Mouse (Mus musculus) thymus, postnatal 4 days (tissue): Measurements from ENCODE around the gene Tab3.

ENCODE experiments used
- DNase-seq: peaks from one replicate; pipeline ENCODE4 v3.0.0; 2021

Tab3 gene

GRCm38 (mm10) chrX:85573532-85574181 lies at the start of gene Tab3:
Gene Tab3 (plus strand): TSS chrX:85574022.
- DNase-seq = peak; percentile 94

DNA sequence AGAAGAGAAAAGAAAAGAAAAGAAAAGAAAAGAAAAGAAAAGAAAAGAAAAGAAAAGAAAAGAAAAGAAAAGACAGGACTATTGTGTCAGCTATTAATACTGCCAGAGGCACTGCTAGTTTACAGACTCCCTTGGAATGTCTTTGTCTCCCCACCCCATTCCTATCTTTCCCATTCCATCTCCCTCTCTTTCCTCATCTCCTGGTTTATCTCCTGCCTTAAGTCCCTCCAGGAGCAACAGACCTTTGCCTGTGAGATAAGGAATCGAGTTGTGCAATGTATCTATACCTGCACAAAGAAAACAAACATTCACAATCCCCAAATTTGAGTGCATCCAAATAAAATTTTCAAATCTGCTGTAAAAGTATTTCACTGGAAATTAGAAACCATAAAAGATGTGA lies 48.3 kb upstream of the Tab3 start:
- no peak for DNase-seq

- no peak for DNase-seq
These were observed 47.4 kb upstream of the Tab3 start for GRCm38 (mm10) chrX:85526263-85527019.

GRCm38 (mm10) chrX:85558931-85559330 lies 14.9 kb upstream of the Tab3 start:
- DNase-seq = no peak

DNA sequence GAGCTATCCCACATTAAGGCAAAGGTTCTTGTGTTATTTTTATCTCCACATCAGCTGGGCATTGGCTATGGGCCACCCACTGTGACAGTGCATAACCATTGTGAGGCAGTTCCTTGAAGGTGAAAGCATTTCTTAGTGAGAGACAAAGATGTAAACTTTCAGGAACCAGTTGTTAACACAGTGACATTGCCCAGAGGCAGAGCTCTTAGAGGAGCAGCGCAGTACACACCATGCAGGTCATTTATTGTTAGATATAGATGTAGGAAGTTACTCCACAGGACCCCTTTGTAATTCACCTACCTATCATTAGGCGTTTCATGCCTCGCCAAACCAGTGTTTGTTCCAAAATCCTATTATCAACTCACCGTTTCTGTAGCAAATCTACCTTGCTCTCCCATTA lies 7.6 kb upstream of the Tab3 start:
- DNase-seq = no peak

DNA sequence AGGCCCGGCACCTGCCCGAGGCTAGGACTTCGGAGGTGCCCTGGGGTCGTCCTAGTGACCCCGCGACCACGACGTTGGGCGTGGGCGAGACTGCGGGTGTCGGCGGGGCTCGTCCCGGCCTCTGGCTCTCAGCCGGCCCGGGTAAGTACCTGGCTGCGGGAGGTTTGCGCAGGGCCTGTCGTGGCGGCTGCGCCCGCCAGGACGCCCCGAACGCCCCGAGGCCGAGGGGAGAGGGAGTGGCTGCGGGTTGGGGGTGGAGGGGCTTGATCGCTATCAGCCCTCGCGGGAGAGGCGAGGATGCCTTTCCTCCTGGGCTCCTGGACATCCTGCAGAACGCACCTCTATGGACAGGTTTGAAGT lies 340 bp downstream of the Tab3 start:
- peak; percentile 54 for DNase-seq

DNA sequence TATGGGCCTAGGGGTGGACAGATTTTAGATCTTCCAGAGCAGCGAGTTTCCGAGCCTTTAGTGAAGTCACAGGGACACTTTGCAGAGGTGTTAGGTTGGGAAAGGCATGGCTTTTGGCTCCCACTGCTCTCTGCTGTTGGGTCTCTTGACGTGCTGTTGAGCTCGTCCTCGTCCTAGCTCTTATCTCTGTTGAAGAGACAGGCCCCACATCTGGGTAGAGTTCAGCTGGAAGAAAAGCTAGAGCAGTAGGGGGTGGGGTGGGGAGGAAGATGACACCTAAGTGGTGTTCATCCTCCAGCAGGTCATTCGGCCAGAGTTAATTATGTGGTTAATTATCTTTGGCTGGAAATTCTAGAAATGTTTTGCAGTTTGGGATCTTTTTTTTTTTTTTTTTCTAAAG lies 2.5 kb downstream of the Tab3 start:
- no peak for DNase-seq

GRCm38 (mm10) chrX:85580768-85581167 lies 6.9 kb downstream of the Tab3 start:
- DNase-seq = no peak

DNA sequence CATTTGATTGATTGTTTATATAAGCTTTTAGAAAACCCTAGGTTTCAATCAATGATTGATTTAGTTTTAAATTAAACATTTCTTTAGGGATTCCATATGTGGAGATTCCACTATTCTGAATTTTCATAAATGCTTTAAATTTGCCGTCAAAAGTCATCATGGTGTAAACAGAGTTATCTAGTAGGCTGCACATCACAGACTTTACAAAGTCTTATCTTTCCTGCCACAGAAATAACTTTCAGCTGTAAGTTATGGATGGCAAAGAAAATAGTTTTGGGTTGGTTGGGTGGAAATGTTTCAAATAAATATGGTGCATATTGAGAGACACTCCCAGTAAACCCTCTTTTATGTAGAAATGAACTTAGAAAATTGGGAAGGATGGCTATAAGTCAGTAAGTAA lies 8.7 kb downstream of the Tab3 start:
- no peak for DNase-seq

- DNase-seq = peak; percentile 31
These were observed 11.8 kb downstream of the Tab3 start for GRCm38 (mm10) chrX:85585575-85585974.

GRCm38 (mm10) chrX:85614701-85615100 lies 40.9 kb downstream of the Tab3 start:
- DNase-seq = no peak

DNA sequence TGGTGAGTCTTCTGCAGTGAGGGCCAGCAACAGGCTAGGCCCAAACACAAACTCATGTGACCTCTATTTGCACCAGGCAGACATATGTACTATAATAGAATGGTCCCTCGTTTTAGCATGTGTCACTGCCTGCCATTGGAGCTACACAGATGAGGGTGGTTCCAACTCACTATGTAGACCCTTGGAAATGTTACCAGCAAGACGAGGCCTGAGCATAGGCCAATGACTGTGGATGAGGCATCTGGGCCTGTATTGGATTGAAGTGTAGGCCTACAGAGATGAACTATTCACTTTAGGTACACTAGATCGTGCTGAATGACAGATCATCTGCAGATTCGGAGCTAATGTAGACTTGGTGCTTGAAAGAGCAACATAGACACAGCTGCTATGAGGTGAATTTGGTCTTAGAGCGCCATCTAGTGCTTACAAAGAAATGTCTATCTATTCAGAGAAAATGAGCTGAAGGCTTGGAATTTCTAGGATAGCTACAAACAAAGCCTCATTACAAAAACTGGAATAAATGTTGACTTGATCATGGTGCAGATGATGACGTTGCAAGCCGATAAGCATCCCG lies 72.5 kb downstream of the Tab3 start:
- DNase-seq = no peak

DNA sequence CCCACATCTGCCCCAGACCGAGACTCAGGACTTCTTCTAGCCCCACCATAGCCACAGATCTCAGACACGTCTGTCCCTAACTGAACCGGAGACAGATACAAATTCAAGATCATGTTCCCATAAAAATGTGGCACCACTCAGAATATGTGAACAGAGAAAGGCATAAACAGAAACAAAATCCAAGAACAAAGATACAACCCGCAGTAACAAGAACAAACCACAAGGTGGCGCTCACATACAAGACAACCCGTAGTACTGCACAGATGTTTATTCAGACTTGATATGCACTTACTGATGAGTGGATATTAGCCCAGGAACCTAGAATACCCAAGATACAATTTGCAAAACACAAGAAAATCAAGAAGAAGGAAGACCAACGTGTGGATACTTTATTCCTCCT lies 103.0 kb downstream of the Tab3 start:
- DNase-seq = peak; percentile 46

DNA sequence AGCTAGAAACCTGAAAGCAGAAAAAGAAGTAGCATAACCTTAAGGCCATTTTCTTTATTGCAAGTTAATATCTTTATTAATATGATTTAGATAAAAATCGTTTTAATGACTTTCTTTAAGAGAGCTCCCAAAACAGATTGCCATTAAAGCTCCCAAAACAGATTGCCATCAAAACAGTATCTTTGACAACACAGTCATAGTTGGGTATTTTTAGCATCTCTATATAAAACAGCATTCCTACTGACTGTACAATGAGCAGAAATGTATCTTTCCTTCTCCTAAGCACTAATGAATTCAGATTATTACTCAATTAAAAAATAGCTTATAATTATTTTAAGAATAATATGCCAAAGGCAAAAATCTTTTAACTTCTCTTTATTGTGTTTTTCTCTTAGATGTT lies 108.3 kb downstream of the Tab3 start:
- no peak for DNase-seq

GRCm38 (mm10) chrX:85683723-85684122 lies 109.9 kb downstream of the Tab3 start:
- DNase-seq = peak; percentile 6
